Mouse (Mus musculus) neural tube, embryonic 15.5 days (tissue): ENCODE data around the gene Guk1. TPM values are rescaled to one million over a fixed set of nuclear protein-coding genes. Genes with fewer than 3 reads are reported as not detected.

ENCODE experiments used
- ATAC-seq: fragments of 200-750 bp; cut with Nextera tagmentation; 2 replicates; pipeline ENCODE4 v1.8.0; 2017; ENCODE audit warnings: mild to moderate bottlenecking, moderate TSS enrichment, moderate library complexity; ENCODE audit not compliant: low FRiP score
- H3K27ac ChIP-seq: fragments of 300-500 bp; sonication (generic); replicated peaks from 2 replicates; pipeline ENCODE4 v1.5.1; 2015; ENCODE audit warnings: mild to moderate bottlenecking, inconsistent platforms
- H3K27me3 ChIP-seq: fragments of 300-500 bp; sonication (generic); replicated peaks from 2 replicates; pipeline ENCODE4 v1.6.1; 2015; ENCODE audit warnings: inconsistent platforms
- H3K36me3 ChIP-seq: fragments of 300-500 bp; sonication (generic); 2 replicates; pipeline ENCODE4 v1.6.1; 2015; ENCODE audit warnings: inconsistent platforms
- H3K4me1 ChIP-seq: fragments of 300-500 bp; sonication (generic); 2 replicates; pipeline ENCODE4 v1.6.1; 2015; ENCODE audit warnings: inconsistent platforms
- H3K4me2 ChIP-seq: fragments of 300-500 bp; sonication (generic); 2 replicates; pipeline ENCODE4 v1.6.1; 2015; ENCODE audit warnings: inconsistent platforms, mild to moderate bottlenecking, moderate library complexity
- H3K4me3 ChIP-seq: fragments of 300-500 bp; sonication (generic); replicated peaks from 2 replicates; pipeline ENCODE4 v1.5.1; 2015; ENCODE audit warnings: mild to moderate bottlenecking, inconsistent platforms
- H3K9ac ChIP-seq: fragments of 300-500 bp; sonication (generic); replicated peaks from 2 replicates; pipeline ENCODE4 v1.6.1; 2015; ENCODE audit warnings: mild to moderate bottlenecking, inconsistent platforms
- H3K9me3 ChIP-seq: fragments of 300-500 bp; sonication (generic); replicated peaks from 2 replicates; pipeline ENCODE4 v1.6.1; 2016; ENCODE audit warnings: inconsistent platforms
- WGBS: fragments of 180-500 bp; shearing (Covaris S2); methylation state at CpG from one replicate; pipeline ENCODE4 v1.1.7; 2015; ENCODE audit warnings: mixed read lengths; 5-methylcytosine and 5-hydroxymethylcytosine counted together
- polyA plus RNA-seq: library from polyadenylated mRNA; unstranded; fragments of >200 nt; fragmentation: Nextera tagmentation; extraction: Ambion mirVana; gene quantifications from 2 replicates; pipeline ENCODE4 v1.2.1, GENCODE M21; 2015

The Guk1 gene
- polyA plus RNA-seq, 1 experiment from 2014 or later: 262 TPM

GRCm38 (mm10) chr11:59209580-59209979, 17.6 kb upstream of the Guk1 start:
- Histone ChIP-seq H3K4me3 (peak overlapping the region; percentile 85), H3K4me2 (peak overlapping the region; percentile 91), H3K27ac (0 out of 2 replicates have a peak overlapping the region, but pooled peaks have one; percentile 92), H3K9me3 (no peaks in the 10 kb centered on the region), H3K27me3 (no peaks in the 10 kb centered on the region), H3K9ac (0 out of 2 replicates have a peak overlapping the region, but pooled peaks have one; percentile 84), H3K36me3 (peaks cover 60% of the 10 kb centered on the region), H3K4me1 (peaks cover 28% of the 10 kb centered on the region)
- ATAC-seq: no peak
- WGBS: 70% methylated on average over 5 of the region's 5 CpGs

GRCm38 (mm10) chr11:59209003-59209441, 17.0 kb upstream of the Guk1 start:
- no peaks in the 10 kb centered on the region for H3K27me3 ChIP-seq
- peak overlapping the region; percentile 84 for H3K9ac ChIP-seq
- no peaks in the 10 kb centered on the region for H3K9me3 ChIP-seq
- peaks cover 28% of the 10 kb centered on the region for H3K4me1 ChIP-seq
- 14% methylated on average over 18 of the region's 18 CpGs for WGBS
- peak overlapping the region; percentile 92 for H3K27ac ChIP-seq
- H3K4me3 ChIP-seq: peak overlapping the region; percentile 85
- H3K4me2 ChIP-seq: peak overlapping the region; percentile 91
- ATAC-seq: peak; percentile 39; the same call in 1 of the 2 replicates
- H3K36me3 ChIP-seq: peaks cover 59% of the 10 kb centered on the region

GRCm38 (mm10) chr11:59208153-59208831, 16.3 kb upstream of the Guk1 start, which contains the start of gene 2310033P09Rik:
Gene 2310033P09Rik, plus strand, starts transcription at chr11:59208321.
- WGBS: under 1% methylated on average over 67 of the region's 67 CpGs
- Histone ChIP-seq H3K9me3 (no peaks in the 10 kb centered on the region), H3K9ac (peak within 1 kb of the TSS; percentile 84), H3K27ac (peak within 1 kb of the TSS; percentile 92), H3K4me3 (peak within 1 kb of the TSS; percentile 85), H3K36me3 (peaks cover 59% of the 10 kb centered on the region), H3K4me2 (peak within 1 kb of the TSS; percentile 91), H3K27me3 (no peaks in the 10 kb centered on the region), H3K4me1 (peaks cover 28% of the 10 kb centered on the region)
- peak; percentile 89 for ATAC-seq

GRCm38 (mm10) chr11:59202081-59202995, 10.3 kb upstream of the Guk1 start, which contains the start of gene Mrpl55:
Gene Mrpl55, plus strand, starts transcription at chr11:59202486.
- peak; percentile 91 for ATAC-seq

GRCm38 (mm10) chr11:59201216-59202002, 9.4 kb upstream of the Guk1 start:
- peak overlapping the region; percentile 91 for H3K4me2 ChIP-seq
- H3K27me3 ChIP-seq: no peaks in the 10 kb centered on the region
- H3K27ac ChIP-seq: peak overlapping the region; percentile 70
- H3K9me3 ChIP-seq: no peaks in the 10 kb centered on the region
- H3K9ac ChIP-seq: peak overlapping the region; percentile 80
- H3K4me3 ChIP-seq: peak overlapping the region; percentile 74
- H3K4me1 ChIP-seq: peaks cover 18% of the 10 kb centered on the region
- H3K36me3 ChIP-seq: peaks cover 24% of the 10 kb centered on the region
- no peak for ATAC-seq
- 36% methylated on average over 16 of the region's 16 CpGs for WGBS

More at GRCm38 (mm10) chr11:59202081-59202995, 10.3 kb upstream of the Guk1 start, which contains the start of gene Mrpl55:
- Histone ChIP-seq H3K27ac (peak within 1 kb of the TSS; percentile 70), H3K36me3 (peaks cover 29% of the 10 kb centered on the region), H3K9me3 (no peaks in the 10 kb centered on the region), H3K27me3 (no peaks in the 10 kb centered on the region), H3K4me2 (peak within 1 kb of the TSS; percentile 91), H3K9ac (peak within 1 kb of the TSS; percentile 80), H3K4me1 (peaks cover 19% of the 10 kb centered on the region), H3K4me3 (peak within 1 kb of the TSS; percentile 74)
- WGBS: under 1% methylated on average over 63 of the region's 63 CpGs

GRCm38 (mm10) chr11:59196230-59196629, 4.2 kb upstream of the Guk1 start:
- 0 out of 2 replicates have a peak, but pooled peaks cover 4% of the 10 kb centered on the region for H3K36me3 ChIP-seq
- H3K9ac ChIP-seq: no peak overlapping the region
- no peaks in the 10 kb centered on the region for H3K9me3 ChIP-seq
- no peak for ATAC-seq
- no peak overlapping the region for H3K27ac ChIP-seq
- H3K4me3 ChIP-seq: no peak overlapping the region
- H3K27me3 ChIP-seq: no peaks in the 10 kb centered on the region
- H3K4me2 ChIP-seq: no peak overlapping the region
- peaks cover 7% of the 10 kb centered on the region for H3K4me1 ChIP-seq

GRCm38 (mm10) chr11:59191231-59192058, 567 bp downstream of the Guk1 start:
- under 1% methylated on average over 50 of the region's 59 CpGs for WGBS
- Histone ChIP-seq H3K27me3 (no peaks in the 10 kb centered on the region), H3K4me1 (peaks cover 37% of the 10 kb centered on the region), H3K27ac (peak overlapping the region; percentile 94), H3K9me3 (no peaks in the 10 kb centered on the region), H3K9ac (peak overlapping the region; percentile 79), H3K4me2 (peak overlapping the region; percentile 73), H3K36me3 (peaks cover 3% of the 10 kb centered on the region; the same call in 1 of the 2 replicates), H3K4me3 (peak overlapping the region; percentile 73)
- ATAC-seq: peak; percentile 93

- 72% methylated on average over 6 of the region's 6 CpGs for WGBS
- H3K27ac ChIP-seq: no peak overlapping the region
- no peak for ATAC-seq
- H3K9me3 ChIP-seq: no peaks in the 10 kb centered on the region
- H3K4me1 ChIP-seq: peaks cover 42% of the 10 kb centered on the region
- no peaks in the 10 kb centered on the region for H3K27me3 ChIP-seq
- no peak overlapping the region for H3K4me3 ChIP-seq
- no peak overlapping the region for H3K4me2 ChIP-seq
- H3K36me3 ChIP-seq: peaks cover 37% of the 10 kb centered on the region
- H3K9ac ChIP-seq: 0 out of 2 replicates have a peak overlapping the region, but pooled peaks have one; percentile 5
These were observed 4.3 kb downstream of the Guk1 start for GRCm38 (mm10) chr11:59187706-59188105.

GRCm38 (mm10) chr11:59185490-59185889, 6.5 kb downstream of the Guk1 start:
- peaks cover 40% of the 10 kb centered on the region for H3K36me3 ChIP-seq
- no peaks in the 10 kb centered on the region for H3K27me3 ChIP-seq
- no peak overlapping the region for H3K4me2 ChIP-seq
- ATAC-seq: no peak
- H3K9me3 ChIP-seq: no peaks in the 10 kb centered on the region
- WGBS: 85% methylated on average over 5 of the region's 5 CpGs
- H3K9ac ChIP-seq: no peak overlapping the region
- H3K27ac ChIP-seq: no peak overlapping the region
- peaks cover 32% of the 10 kb centered on the region for H3K4me1 ChIP-seq
- H3K4me3 ChIP-seq: no peak overlapping the region

GRCm38 (mm10) chr11:59183821-59184220, 8.2 kb downstream of the Guk1 start:
- H3K9me3 ChIP-seq: no peaks in the 10 kb centered on the region
- H3K36me3 ChIP-seq: peaks cover 40% of the 10 kb centered on the region
- WGBS: 35% methylated on average over 3 of the region's 3 CpGs
- H3K4me1 ChIP-seq: peaks cover 16% of the 10 kb centered on the region
- no peak overlapping the region for H3K27ac ChIP-seq
- no peak overlapping the region for H3K4me2 ChIP-seq
- H3K27me3 ChIP-seq: peaks cover 11% of the 10 kb centered on the region
- ATAC-seq: no peak; the same call in 1 of the 2 replicates
- no peak overlapping the region for H3K4me3 ChIP-seq
- H3K9ac ChIP-seq: no peak overlapping the region
